30 mouse cellular contexts compared by ENCODE assay signal in genomic region chr2:145961861-145962260, GRCm38 (mm10). TPM values are rescaled to one million over a fixed set of nuclear protein-coding genes. Genes with fewer than 3 reads are reported as not detected.
DNase-seq lines count a peak whose midpoint lies in the region; ATAC-seq and TF ChIP-seq lines count a peak whose summit lies in the region.
"Had no signal": no experiment of that assay in that cellular context is flagged by ENCODE, and none has a peak within 500 bp of the region (broad histone marks: within the 10 kb centered on the region; RNA-seq: fewer than 3 reads in every experiment).

No protein-coding gene starts in this region.

- no peak for TF ChIP-seq CTCF in midbrain, postnatal 0 days (IDR thresholded peaks at IDR 0.05)

- H3K27ac ChIP-seq in hindbrain, embryonic 16.5 days (ENCODE audit: low read depth, low read length): no peak overlapping the region
- no peak overlapping the region for H3K27ac ChIP-seq in hindbrain, embryonic 11.5 days (ENCODE audit: low read depth, low read length)
- H3K27ac ChIP-seq in midbrain, postnatal 0 days (ENCODE audit: low read depth, low read length): no peak overlapping the region
- H3K27ac ChIP-seq in midbrain, embryonic 16.5 days (ENCODE audit: low read length): no peak overlapping the region
- H3K27ac ChIP-seq: embryonic facial prominence, embryonic 10.5 days; embryonic facial prominence, embryonic 13.5 days; forebrain, embryonic 13.5 days; heart, adult 2 months; hindbrain, embryonic 13.5 days; intestine, embryonic 15.5 days had no signal

- WGBS in hindbrain, embryonic 16.5 days: 77% methylated on average over 5 of the region's 5 CpGs
- WGBS in hindbrain, embryonic 11.5 days: 89% methylated on average over 5 of the region's 5 CpGs
- 65% methylated on average over 5 of the region's 5 CpGs for WGBS in midbrain, postnatal 0 days
- WGBS in midbrain, embryonic 16.5 days: 73% methylated on average over 5 of the region's 5 CpGs

- H3K4me3 ChIP-seq in hindbrain, embryonic 16.5 days (ENCODE audit: low read length): no peak overlapping the region
- H3K4me3 ChIP-seq in hindbrain, embryonic 11.5 days (ENCODE audit: low read depth, low read length): no peak overlapping the region
- no peak overlapping the region for H3K4me3 ChIP-seq in midbrain, postnatal 0 days (ENCODE audit: low read depth, low read length)
- no peak overlapping the region for H3K4me3 ChIP-seq in midbrain, embryonic 16.5 days (ENCODE audit: low read depth, low read length)
- H3K4me3 ChIP-seq: embryonic facial prominence, embryonic 10.5 days; embryonic facial prominence, embryonic 13.5 days; erythroblast, embryonic 14.5 days; forebrain, embryonic 13.5 days; heart, adult 2 months; hindbrain, embryonic 13.5 days; intestine, embryonic 15.5 days had no signal

- H3K27me3 ChIP-seq in hindbrain, embryonic 16.5 days (replicated peaks; ENCODE audit: control insufficient read depth, insufficient read depth, low read length): no peaks in the 10 kb centered on the region; the same call in 1 of the 2 replicates
- no peaks in the 10 kb centered on the region for H3K27me3 ChIP-seq in hindbrain, embryonic 11.5 days (ENCODE audit: control insufficient read depth, insufficient read depth, low read length)
- no peaks in the 10 kb centered on the region for H3K27me3 ChIP-seq in midbrain, postnatal 0 days (ENCODE audit: insufficient read depth, low read length)
- no peaks in the 10 kb centered on the region for H3K27me3 ChIP-seq in midbrain, embryonic 16.5 days (ENCODE audit: control insufficient read depth, insufficient read depth, low read depth, low read length)
- H3K27me3 ChIP-seq: CH12.LX; embryonic facial prominence, embryonic 13.5 days; forebrain, embryonic 13.5 days; hindbrain, embryonic 13.5 days; intestine, embryonic 15.5 days had no signal

- peaks cover 4% of the 10 kb centered on the region for H3K4me1 ChIP-seq in hindbrain, embryonic 16.5 days (ENCODE audit: control insufficient read depth, insufficient read depth, low read depth, low read length)
- H3K4me1 ChIP-seq in hindbrain, embryonic 11.5 days (replicated peaks; ENCODE audit: control insufficient read depth, insufficient read depth, low read length): no peaks in the 10 kb centered on the region
- no peaks in the 10 kb centered on the region for H3K4me1 ChIP-seq in midbrain, postnatal 0 days (ENCODE audit: insufficient read depth, low read length)
- no peaks in the 10 kb centered on the region for H3K4me1 ChIP-seq in midbrain, embryonic 16.5 days (ENCODE audit: control insufficient read depth, insufficient read depth, low read length)
- H3K4me1 ChIP-seq: intestine, embryonic 15.5 days had no signal

- no peaks in the 10 kb centered on the region for H3K9me3 ChIP-seq in hindbrain, embryonic 16.5 days (ENCODE audit: control insufficient read depth, low read length)
- no peaks in the 10 kb centered on the region for H3K9me3 ChIP-seq in hindbrain, embryonic 11.5 days (ENCODE audit: control insufficient read depth, low read length)
- no peaks in the 10 kb centered on the region for H3K9me3 ChIP-seq in midbrain, postnatal 0 days (ENCODE audit: low read length)
- no peaks in the 10 kb centered on the region for H3K9me3 ChIP-seq in midbrain, embryonic 16.5 days (replicated peaks; ENCODE audit: control insufficient read depth, low read length, poor library complexity, severe bottlenecking)
- H3K9me3 ChIP-seq: embryonic facial prominence, embryonic 10.5 days; forebrain, embryonic 13.5 days; G1E; hindbrain, embryonic 13.5 days; intestine, embryonic 15.5 days had no signal

- H3K36me3 ChIP-seq in hindbrain, embryonic 16.5 days (ENCODE audit: control insufficient read depth, insufficient read depth, low read length): no peaks in the 10 kb centered on the region
- H3K36me3 ChIP-seq in hindbrain, embryonic 11.5 days (ENCODE audit: control insufficient read depth, insufficient read depth, low read length): no peaks in the 10 kb centered on the region
- no peaks in the 10 kb centered on the region for H3K36me3 ChIP-seq in midbrain, postnatal 0 days (ENCODE audit: insufficient read depth, low read length)
- H3K36me3 ChIP-seq in midbrain, embryonic 16.5 days (ENCODE audit: control insufficient read depth, insufficient read depth, low read length): no peaks in the 10 kb centered on the region
- H3K36me3 ChIP-seq: embryonic facial prominence, embryonic 10.5 days; embryonic facial prominence, embryonic 13.5 days; G1E; hindbrain, embryonic 13.5 days; intestine, embryonic 15.5 days had no signal

- H3K9ac ChIP-seq in hindbrain, embryonic 16.5 days (ENCODE audit: low read depth, low read length): no peak overlapping the region
- H3K9ac ChIP-seq in hindbrain, embryonic 11.5 days (ENCODE audit: low read depth, low read length): no peak overlapping the region
- no peak overlapping the region for H3K9ac ChIP-seq in midbrain, postnatal 0 days (replicated peaks; ENCODE audit: low read length, poor library complexity, severe bottlenecking)
- no peak overlapping the region for H3K9ac ChIP-seq in midbrain, embryonic 16.5 days (ENCODE audit: low read depth, low read length)
- H3K9ac ChIP-seq: embryonic facial prominence, embryonic 13.5 days; forebrain, embryonic 13.5 days; hindbrain, embryonic 13.5 days; intestine, embryonic 15.5 days had no signal

- peak; percentile 64 to 67 for DNase-seq in cerebellum, postnatal 14 days
- DNase-seq in cerebellum, postnatal 4 days (ENCODE audit: low spot score in 2 of 2): no peak
- no peak for DNase-seq in hindbrain, embryonic 11.5 days (ENCODE audit: low spot score)
- DNase-seq in midbrain, postnatal 0 days (ENCODE audit: low spot score): peak; percentile 41
- DNase-seq: adrenal gland, postnatal 10 days; adrenal gland, postnatal 36 days; B cell, adult 2 months; cerebellum, adult 11 months; cerebellum, adult 8-10 months; cerebellum, postnatal 25 days; embryo, embryonic 11 days; gastrocnemius, postnatal 25 days; heart, adult 2 months; kidney, adult 11 months; kidney, adult 8-10 months had no signal

- no peak overlapping the region for H3K4me2 ChIP-seq in hindbrain, embryonic 16.5 days (ENCODE audit: low read length)
- no peak overlapping the region for H3K4me2 ChIP-seq in hindbrain, embryonic 11.5 days (replicated peaks; ENCODE audit: low read depth, low read length)
- H3K4me2 ChIP-seq in midbrain, postnatal 0 days (ENCODE audit: low read depth, low read length, poor library complexity, severe bottlenecking): no peak overlapping the region
- no peak overlapping the region for H3K4me2 ChIP-seq in midbrain, embryonic 16.5 days (ENCODE audit: low read length)
- H3K4me2 ChIP-seq: embryonic facial prominence, embryonic 13.5 days; forebrain, embryonic 13.5 days; heart, embryonic 11.5 days; hindbrain, embryonic 13.5 days; intestine, embryonic 15.5 days had no signal

- ATAC-seq in hindbrain, embryonic 16.5 days: 0 out of 2 replicates have a peak, but pooled peaks have one; percentile 27
- ATAC-seq in hindbrain, embryonic 11.5 days (ENCODE audit: low FRiP score): no peak
- no peak for ATAC-seq in midbrain, postnatal 0 days (ENCODE audit: low FRiP score)
- ATAC-seq in midbrain, embryonic 16.5 days: no peak
- ATAC-seq: forebrain, embryonic 13.5 days; forebrain, embryonic 16.5 days; intestine, embryonic 15.5 days; Patski had no signal

RNA-seq across cellular contexts. Expression of gene Crnkl1, which starts 27.0 kb away (rescaled TPM):
- polyA plus RNA-seq in hindbrain, embryonic 16.5 days (2015; fragmentation: Nextera tagmentation; extraction: Ambion mirVana): 18.3 and 19.1 TPM in 2 replicates
- 42.3 and 43.9 TPM in 2 replicates for polyA plus RNA-seq in hindbrain, embryonic 11.5 days (2014; fragmentation: Nextera tagmentation; extraction: Ambion mirVana)
- total RNA-seq in midbrain, postnatal 0 days (2014; rRNA removed): 13.7 and 16.2 TPM in 2 replicates
- 13.2 and 15.5 TPM in 2 replicates for polyA plus RNA-seq in midbrain, postnatal 0 days (2015; fragmentation: Nextera tagmentation; extraction: Ambion mirVana)
- 19.1 and 24.6 TPM in 2 replicates for polyA plus RNA-seq in midbrain, embryonic 16.5 days (2015; fragmentation: Nextera tagmentation; extraction: Ambion mirVana)

RNA-seq across cellular contexts. Expression of gene Cfap61, which starts 27.3 kb away (rescaled TPM):
- polyA plus RNA-seq in hindbrain, embryonic 16.5 days (2015; fragmentation: Nextera tagmentation; extraction: Ambion mirVana): 4.8 and 5.1 TPM in 2 replicates
- polyA plus RNA-seq in hindbrain, embryonic 11.5 days (2014; fragmentation: Nextera tagmentation; extraction: Ambion mirVana): 1.7 and 2.4 TPM in 2 replicates
- 2.5 and 4.9 TPM in 2 replicates for total RNA-seq in midbrain, postnatal 0 days (2014; rRNA removed)
- 2.7 and 3.7 TPM in 2 replicates for polyA plus RNA-seq in midbrain, postnatal 0 days (2015; fragmentation: Nextera tagmentation; extraction: Ambion mirVana)
- 2.9 and 4.7 TPM in 2 replicates for polyA plus RNA-seq in midbrain, embryonic 16.5 days (2015; fragmentation: Nextera tagmentation; extraction: Ambion mirVana)
- total RNA-seq: CH12.LX; gastrocnemius, adult 8-10 months; gastrocnemius, postnatal 25 days; hematopoietic stem cell, adult 5-6 weeks had no signal
- polyA plus RNA-seq: erythroblast, embryonic 14.5 days; G1E had no signal

RNA-seq across cellular contexts. Expression of gene Naa20, which starts 60.0 kb away (rescaled TPM):
- 126 and 139 TPM in 2 replicates for polyA plus RNA-seq in hindbrain, embryonic 16.5 days (2015; fragmentation: Nextera tagmentation; extraction: Ambion mirVana)
- polyA plus RNA-seq in hindbrain, embryonic 11.5 days (2014; fragmentation: Nextera tagmentation; extraction: Ambion mirVana): 139 and 146 TPM in 2 replicates
- 106 and 129 TPM in 2 replicates for total RNA-seq in midbrain, postnatal 0 days (2014; rRNA removed)
- polyA plus RNA-seq in midbrain, postnatal 0 days (2015; fragmentation: Nextera tagmentation; extraction: Ambion mirVana): 153 and 160 TPM in 2 replicates
- polyA plus RNA-seq in midbrain, embryonic 16.5 days (2015; fragmentation: Nextera tagmentation; extraction: Ambion mirVana): 122 TPM in 2 replicates

Comparison
In these comparisons a context has a peak if more than half of its experiments do, and no peak if none do; other contexts are left out.
1. DNase-seq: peak in cerebellum, postnatal 14 days (2 of 2) and midbrain, postnatal 0 days (single experiment); none in cerebellum, postnatal 4 days (0 of 2) and hindbrain, embryonic 11.5 days (single experiment).